ENCODE assay signal across 26 mouse cellular contexts in genomic region chr17:66317576-66317975, GRCm38 (mm10).
DNase-seq lines count a peak whose midpoint lies in the region; ATAC-seq and TF ChIP-seq lines count a peak whose summit lies in the region.
"Had no signal": no experiment of that assay in that cellular context is flagged by ENCODE, and none has a peak within 500 bp of the region (broad histone marks: within the 10 kb centered on the region; RNA-seq: fewer than 3 reads in every experiment).

No protein-coding gene starts in this region.

- peak; percentile 37; the same call in 1 of the 2 replicates for ATAC-seq in embryonic facial prominence, embryonic 14.5 days (ENCODE audit: low read depth)
- no peak for ATAC-seq in intestine, embryonic 15.5 days
- ATAC-seq: CD4-positive, CD25-positive, alpha-beta regulatory T cell, adult 4 months; forebrain, embryonic 14.5 days; forebrain, embryonic 16.5 days; Patski had no signal

- H3K4me2 ChIP-seq in embryonic facial prominence, embryonic 14.5 days (ENCODE audit: low read depth, low read length): no peak overlapping the region
- no peak overlapping the region for H3K4me2 ChIP-seq in intestine, embryonic 15.5 days (replicated peaks)
- H3K4me2 ChIP-seq: embryonic facial prominence, embryonic 12.5 days; embryonic facial prominence, embryonic 15.5 days; forebrain, embryonic 12.5 days had no signal

- H3K9me3 ChIP-seq in embryonic facial prominence, embryonic 14.5 days (ENCODE audit: control insufficient read depth, low read length): no peaks in the 10 kb centered on the region
- no peaks in the 10 kb centered on the region for H3K9me3 ChIP-seq in embryonic facial prominence, embryonic 10.5 days
- no peaks in the 10 kb centered on the region for H3K9me3 ChIP-seq in E14TG2a.4 (ENCODE audit: low read length)
- no peaks in the 10 kb centered on the region for H3K9me3 ChIP-seq in intestine, embryonic 15.5 days
- H3K9me3 ChIP-seq: embryonic facial prominence, embryonic 12.5 days; embryonic facial prominence, embryonic 15.5 days; forebrain, embryonic 10.5 days; forebrain, embryonic 12.5 days had no signal

- no peak for TF ChIP-seq CTCF in E14TG2a.4 (conservative IDR thresholded peaks at IDR 0.05; ENCODE audit: low read length)

- DNase-seq in embryonic facial prominence, embryonic 14.5 days (ENCODE audit: low spot score): no peak
- no peak for DNase-seq in embryonic facial prominence, embryonic 10.5 days (ENCODE audit: low spot score)
- peak; percentile 92 for DNase-seq in R1 (ENCODE audit: low read depth, low spot score)
- DNase-seq in cerebellum, adult 11 months: no peak
- DNase-seq: adrenal gland, adult 2 months; adrenal gland, postnatal 10 days; adrenal gland, postnatal 25 days; B cell, adult 2 months; cerebellum, adult 11-12 months; cerebellum, adult 2 months; cerebellum, adult 9-10 months; cerebellum, postnatal 10 days; cerebellum, postnatal 25 days had no signal

- no peaks in the 10 kb centered on the region for H3K36me3 ChIP-seq in embryonic facial prominence, embryonic 14.5 days (ENCODE audit: control insufficient read depth, insufficient read depth, low read length)
- no peaks in the 10 kb centered on the region for H3K36me3 ChIP-seq in embryonic facial prominence, embryonic 10.5 days (replicated peaks)
- H3K36me3 ChIP-seq in E14TG2a.4 (ENCODE audit: insufficient read depth, low read length): no peaks in the 10 kb centered on the region
- no peaks in the 10 kb centered on the region for H3K36me3 ChIP-seq in intestine, embryonic 15.5 days
- H3K36me3 ChIP-seq: embryonic facial prominence, embryonic 12.5 days; embryonic facial prominence, embryonic 15.5 days; forebrain, embryonic 10.5 days; forebrain, embryonic 12.5 days; G1E had no signal

- H3K27ac ChIP-seq in embryonic facial prominence, embryonic 14.5 days (replicated peaks; ENCODE audit: low read depth, low read length): no peak overlapping the region
- H3K27ac ChIP-seq in embryonic facial prominence, embryonic 10.5 days (replicated peaks): no peak overlapping the region
- no peak overlapping the region for H3K27ac ChIP-seq in intestine, embryonic 15.5 days
- H3K27ac ChIP-seq: embryonic facial prominence, embryonic 12.5 days; embryonic facial prominence, embryonic 15.5 days; forebrain, embryonic 10.5 days; forebrain, embryonic 12.5 days had no signal

- H3K9ac ChIP-seq in embryonic facial prominence, embryonic 14.5 days (ENCODE audit: low read depth, low read length): no peak overlapping the region
- H3K9ac ChIP-seq in intestine, embryonic 15.5 days: no peak overlapping the region
- H3K9ac ChIP-seq: embryonic facial prominence, embryonic 12.5 days; embryonic facial prominence, embryonic 15.5 days; forebrain, embryonic 12.5 days had no signal

- no peaks in the 10 kb centered on the region for H3K27me3 ChIP-seq in embryonic facial prominence, embryonic 14.5 days (replicated peaks; ENCODE audit: control insufficient read depth, insufficient read depth, low read length)
- no peaks in the 10 kb centered on the region for H3K27me3 ChIP-seq in embryonic facial prominence, embryonic 10.5 days (replicated peaks; ENCODE audit: low read depth, poor library complexity, severe bottlenecking)
- no peaks in the 10 kb centered on the region for H3K27me3 ChIP-seq in E14TG2a.4 (ENCODE audit: insufficient read depth, low read length)
- H3K27me3 ChIP-seq in intestine, embryonic 15.5 days (replicated peaks): no peaks in the 10 kb centered on the region
- H3K27me3 ChIP-seq: CH12.LX; embryonic facial prominence, embryonic 12.5 days; embryonic facial prominence, embryonic 15.5 days; forebrain, embryonic 12.5 days; Patski had no signal

- 91% methylated on average over 4 of the region's 4 CpGs for WGBS in embryonic facial prominence, embryonic 14.5 days
- WGBS in embryonic facial prominence, embryonic 10.5 days: 87% methylated on average over 4 of the region's 4 CpGs
- WGBS in intestine, embryonic 15.5 days: 92% methylated on average over 4 of the region's 4 CpGs

- peaks cover 15% of the 10 kb centered on the region for H3K4me1 ChIP-seq in embryonic facial prominence, embryonic 14.5 days (ENCODE audit: control insufficient read depth, insufficient read depth, low read length)
- H3K4me1 ChIP-seq in embryonic facial prominence, embryonic 10.5 days: peaks cover 25% of the 10 kb centered on the region
- H3K4me1 ChIP-seq in E14TG2a.4 (replicated peaks; ENCODE audit: low read depth, low read length): peaks cover 77% of the 10 kb centered on the region
- peaks cover 10% of the 10 kb centered on the region for H3K4me1 ChIP-seq in intestine, embryonic 15.5 days (replicated peaks)

- no peak overlapping the region for H3K4me3 ChIP-seq in embryonic facial prominence, embryonic 14.5 days (ENCODE audit: low read depth, low read length)
- H3K4me3 ChIP-seq in embryonic facial prominence, embryonic 10.5 days: no peak overlapping the region
- H3K4me3 ChIP-seq in E14TG2a.4 (replicated peaks; ENCODE audit: low read length): peak overlapping the region; percentile 61
- no peak overlapping the region for H3K4me3 ChIP-seq in intestine, embryonic 15.5 days (replicated peaks)
- H3K4me3 ChIP-seq: embryonic facial prominence, embryonic 12.5 days; embryonic facial prominence, embryonic 15.5 days; erythroblast, embryonic 14.5 days; forebrain, embryonic 10.5 days; forebrain, embryonic 12.5 days had no signal
